Mouse (Mus musculus) thymus, postnatal 4 days (tissue): ENCODE data around the gene Plekhm3.

ENCODE experiments used
- DNase-seq: peaks from one replicate; pipeline ENCODE4 v3.0.0; 2021

Plekhm3 gene

GRCm38 (mm10) chr1:64927437-64928274, 29.0 kb downstream of the Plekhm3 start:
- DNase-seq = no peak

- DNase-seq = no peak
These were observed 31.0 kb downstream of the Plekhm3 start for GRCm38 (mm10) chr1:64925594-64925993.

- no peak for DNase-seq
These were observed 32.3 kb downstream of the Plekhm3 start for GRCm38 (mm10) chr1:64924283-64924682.

- peak; percentile 15 for DNase-seq
These were observed 37.7 kb downstream of the Plekhm3 start for GRCm38 (mm10) chr1:64918810-64919528.

GRCm38 (mm10) chr1:64917966-64918365, 38.7 kb downstream of the Plekhm3 start:
- DNase-seq = no peak

GRCm38 (mm10) chr1:64916884-64917507, 39.6 kb downstream of the Plekhm3 start:
- DNase-seq = no peak

GRCm38 (mm10) chr1:64914356-64914755, 42.3 kb downstream of the Plekhm3 start:
- DNase-seq = no peak

- DNase-seq = no peak
These were observed 48.9 kb downstream of the Plekhm3 start for GRCm38 (mm10) chr1:64907740-64908139.

- DNase-seq = no peak
These were observed 50.4 kb downstream of the Plekhm3 start for GRCm38 (mm10) chr1:64906226-64906625.

- DNase-seq = no peak
These were observed 53.2 kb downstream of the Plekhm3 start for GRCm38 (mm10) chr1:64903415-64903814.

GRCm38 (mm10) chr1:64902804-64903203, 53.8 kb downstream of the Plekhm3 start:
- DNase-seq = no peak

- no peak for DNase-seq
These were observed 56.9 kb downstream of the Plekhm3 start for GRCm38 (mm10) chr1:64899763-64900162.

GRCm38 (mm10) chr1:64897485-64897884, 59.1 kb downstream of the Plekhm3 start:
- DNase-seq = no peak

- DNase-seq = no peak
These were observed 62.8 kb downstream of the Plekhm3 start for GRCm38 (mm10) chr1:64893806-64894205.

GRCm38 (mm10) chr1:64891332-64891731, 65.3 kb downstream of the Plekhm3 start:
- no peak for DNase-seq

- no peak for DNase-seq
These were observed 69.0 kb downstream of the Plekhm3 start for GRCm38 (mm10) chr1:64887502-64888203.

- no peak for DNase-seq
These were observed 69.9 kb downstream of the Plekhm3 start for GRCm38 (mm10) chr1:64886718-64887117.

- no peak for DNase-seq
These were observed 71.3 kb downstream of the Plekhm3 start for GRCm38 (mm10) chr1:64885328-64885727.

GRCm38 (mm10) chr1:64884007-64884406, 72.6 kb downstream of the Plekhm3 start:
- DNase-seq = no peak

- no peak for DNase-seq
These were observed 76.0 kb downstream of the Plekhm3 start for GRCm38 (mm10) chr1:64880613-64881012.

- no peak for DNase-seq
These were observed 77.8 kb downstream of the Plekhm3 start for GRCm38 (mm10) chr1:64878795-64879240.

- peak; percentile 41 for DNase-seq
These were observed 80.3 kb downstream of the Plekhm3 start for GRCm38 (mm10) chr1:64876276-64876675.

GRCm38 (mm10) chr1:64875712-64876111, 80.9 kb downstream of the Plekhm3 start:
- no peak for DNase-seq
